Mouse (Mus musculus) activated CD4-positive, CD25-positive, alpha-beta regulatory T cell, adult 4 months (primary cell): ENCODE data around the gene Stra6l. TPM values are rescaled to one million over a fixed set of nuclear protein-coding genes. Genes with fewer than 3 reads are reported as not detected.

Experiments
- ATAC-seq: one replicate; pipeline ENCODE4 v1.8.0; 2017
- polyA plus RNA-seq, 2 experiments: library from polyadenylated mRNA; unstranded; fragments of 100-300 nt; shearing (Covaris generic); gene quantifications; one replicate each; pipeline ENCODE4 v1.2.1; 2017

The Stra6l gene
- polyA plus RNA-seq, 2 experiments from 2014 or later = 0.15 TPM; not detected in 1

- no peak for ATAC-seq
Observed at GRCm38 (mm10) chr4:45921663-45922435, 73.4 kb downstream of the Stra6l start.

- ATAC-seq = no peak
Observed at GRCm38 (mm10) chr4:45924011-45924410, 75.5 kb downstream of the Stra6l start.

DNA sequence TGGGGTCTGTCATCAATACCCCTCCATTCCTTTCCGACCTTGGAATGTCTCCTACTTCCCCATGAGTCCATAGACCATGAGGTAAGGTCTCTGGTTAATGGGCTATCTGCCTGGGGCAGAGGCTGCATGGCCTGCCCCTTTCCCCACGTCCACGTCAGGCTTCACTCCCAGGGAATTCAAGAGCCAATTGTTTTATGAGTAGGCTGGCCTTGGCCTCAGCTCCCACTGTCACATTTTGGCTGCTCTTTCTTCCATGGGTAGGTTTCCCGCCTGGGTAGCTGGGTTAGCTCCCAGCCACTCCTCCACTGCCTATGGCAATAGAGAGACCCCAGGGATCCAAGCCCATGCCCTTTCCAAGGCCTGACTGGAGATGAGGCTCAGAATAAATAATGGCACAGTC is 80.1 kb downstream of the Stra6l start:
- no peak for ATAC-seq

Other genes starting within 250 kb of the Stra6l start
- 10 to 100 TPM in 1 of 2 experiments, 1 to 10 TPM in 1; 3.0 to 10.2 TPM for gene Aldh1b1, start 49.6 kb upstream of the Stra6l start, polyA plus RNA-seq
- not detected for gene Igfbpl1, start 21.7 kb upstream of the Stra6l start, polyA plus RNA-seq
- gene Ccdc180, start 41.6 kb downstream of the Stra6l start, polyA plus RNA-seq = under 1 TPM; 0.12 to 0.29 TPM
- 1 to 10 TPM in 1 of 2 experiments, under 1 TPM in 1; 0.61 to 3.5 TPM for gene Tdrd7, start 116.7 kb downstream of the Stra6l start, polyA plus RNA-seq
- gene Tmod1, start 190.3 kb downstream of the Stra6l start, polyA plus RNA-seq = 1 to 10 TPM; 1.6 to 4.0 TPM